Mouse (Mus musculus) limb, embryonic 12.5 days (tissue): ENCODE data around the gene Gm10058. TPM values are rescaled to one million over a fixed set of nuclear protein-coding genes. Genes with fewer than 3 reads are reported as not detected.
"Not testable (repeated sequence)": the region's sequence is repeated elsewhere in the genome, so short reads cannot be mapped to it uniquely, and the experiment has no call there.

Source experiments
- ATAC-seq: fragments of 200-750 bp; cut with Nextera tagmentation; 2 replicates; pipeline ENCODE4 v1.8.0; 2017; ENCODE audit warnings: low read depth, moderate TSS enrichment; ENCODE audit not compliant: insufficient number of reproducible peaks, insufficient read depth, low FRiP score, low TSS enrichment
- H3K27ac ChIP-seq: fragments of 300-500 bp; sonication (generic); 2 replicates; pipeline ENCODE4 v1.5.1; 2016; ENCODE audit warnings: mild to moderate bottlenecking, moderate library complexity
- H3K27me3 ChIP-seq: fragments of 300-500 bp; sonication (generic); 2 replicates; pipeline ENCODE4 v1.6.1; 2016; ENCODE audit warnings: mild to moderate bottlenecking, moderate library complexity
- H3K36me3 ChIP-seq: fragments of 300-500 bp; sonication (generic); 2 replicates; pipeline ENCODE4 v1.6.1; 2016; ENCODE audit warnings: mild to moderate bottlenecking, moderate library complexity
- H3K4me1 ChIP-seq: fragments of 300-500 bp; sonication (generic); replicated peaks from 2 replicates; pipeline ENCODE4 v1.6.1; 2016
- H3K4me2 ChIP-seq: fragments of 300-500 bp; sonication (generic); 2 replicates; pipeline ENCODE4 v1.6.1; 2016; ENCODE audit warnings: mild to moderate bottlenecking, moderate library complexity
- H3K4me3 ChIP-seq: fragments of 300-500 bp; sonication (generic); replicated peaks from 2 replicates; pipeline ENCODE4 v1.5.1; 2016; ENCODE audit warnings: mild to moderate bottlenecking
- H3K9ac ChIP-seq: fragments of 300-500 bp; sonication (generic); replicated peaks from 2 replicates; pipeline ENCODE4 v1.6.1; 2016; ENCODE audit warnings: mild to moderate bottlenecking, moderate library complexity
- H3K9me3 ChIP-seq: fragments of 300-500 bp; sonication (generic); 2 replicates; pipeline ENCODE4 v1.6.1; 2016; ENCODE audit warnings: mild to moderate bottlenecking, moderate library complexity
- WGBS: fragments of 180-500 bp; shearing (Covaris S2); methylation state at CpG from one replicate; pipeline ENCODE4 v1.1.7; 2016; 5-methylcytosine and 5-hydroxymethylcytosine counted together
- polyA plus RNA-seq: library from polyadenylated mRNA; unstranded; fragments of >200 nt; fragmentation: Nextera tagmentation; extraction: Ambion mirVana; gene quantifications from 2 replicates; pipeline ENCODE4 v1.2.1, GENCODE M21; 2016

Gene Gm10058
- not detected in 2 replicates for polyA plus RNA-seq

GRCm38 (mm10) chrX:27946785-27947184 is at the start of gene Gm10058:
TSS of gene Gm10058 (minus strand) at chrX:27946885.
- not testable (repeated sequence) for H3K4me1 ChIP-seq, H3K27me3 ChIP-seq, H3K4me2 ChIP-seq, ATAC-seq, H3K4me3 ChIP-seq, H3K9me3 ChIP-seq, H3K9ac ChIP-seq, H3K36me3 ChIP-seq, H3K27ac ChIP-seq
- no CpG with 5 or more reads among the region's 5 CpGs for WGBS
